Mouse (Mus musculus) heart, adult 2 months (tissue): Measurements from ENCODE around the gene Tmem266.

ENCODE experiments used
- EP300 ChIP-seq: fragments of 200-500 bp; IDR thresholded peaks from 2 replicates; pipeline ENCODE4 v1.6.1; 2011; ENCODE audit warnings: low read depth, low read length, control low read depth; ENCODE audit not compliant: insufficient read depth
- POLR2A ChIP-seq: fragments of 200-500 bp; IDR thresholded peaks from 2 replicates; pipeline ENCODE4 v1.6.1; 2011; ENCODE audit warnings: mild to moderate bottlenecking, low read depth, low read length, control low read depth; ENCODE audit not compliant: insufficient read depth

DNA sequence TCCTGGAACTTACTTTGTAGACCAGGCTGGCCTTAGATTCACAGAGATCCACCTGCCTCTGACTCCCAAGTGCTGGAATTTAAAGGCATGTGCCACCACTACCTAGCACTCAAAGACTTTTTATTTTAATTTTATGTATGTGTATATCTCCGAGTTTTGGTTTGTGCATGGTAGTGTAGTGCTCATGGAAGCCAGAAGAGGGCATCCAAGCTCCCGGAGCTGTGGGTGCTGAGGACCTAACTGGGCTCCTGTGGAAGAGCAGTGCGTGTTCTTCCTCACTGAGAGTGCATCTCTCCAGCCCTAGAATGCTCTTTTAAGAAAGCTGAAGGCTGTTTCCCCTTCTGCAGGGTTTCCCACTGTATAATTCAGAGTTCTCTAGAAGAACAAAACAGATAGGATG, 83.1 kb downstream of the Tmem266 start:
- TF ChIP-seq POLR2A (no peak), EP300 (no peak)
